Mouse (Mus musculus): ENCODE measurements at regions not wholly inside any gene's neighbourhood (a gene's known extent, or its start where the extent isn't known, plus 50 kb on each side); places are given as distances from the start of the nearest gene placed in this dataset.

DNA sequence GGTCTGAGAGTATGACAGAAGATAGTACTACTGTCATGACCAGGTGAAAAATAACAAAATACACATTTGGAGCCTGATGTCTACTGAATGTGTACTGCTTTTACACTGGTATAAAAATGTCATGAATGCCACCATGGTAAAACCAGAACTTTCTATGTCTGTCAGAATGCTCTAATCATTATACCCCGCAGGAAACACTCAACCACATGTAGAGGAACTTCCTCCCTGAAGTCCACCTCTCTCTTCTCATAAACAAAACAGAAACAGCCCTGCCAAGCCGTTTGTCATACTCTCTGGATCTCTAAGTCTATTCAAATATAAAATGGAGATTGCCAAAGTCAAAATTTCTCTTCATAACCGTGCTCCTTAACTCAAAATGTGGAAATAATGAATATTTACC lies 178.2 kb downstream of the Parm1 start:
- TF ChIP-seq CTCF (IDR thresholded peaks at IDR 0.05) (no peak), EP300 (IDR thresholded peaks at IDR 0.05) (no peak)

Data from lung, postnatal 0 days (tissue).